Mouse (Mus musculus): ENCODE measurements around the gene 4931422A03Rik.
"Not testable (repeated sequence)": the region's sequence is repeated elsewhere in the genome, so short reads cannot be mapped to it uniquely, and the experiment has no call there.

4931422A03Rik gene

DNA sequence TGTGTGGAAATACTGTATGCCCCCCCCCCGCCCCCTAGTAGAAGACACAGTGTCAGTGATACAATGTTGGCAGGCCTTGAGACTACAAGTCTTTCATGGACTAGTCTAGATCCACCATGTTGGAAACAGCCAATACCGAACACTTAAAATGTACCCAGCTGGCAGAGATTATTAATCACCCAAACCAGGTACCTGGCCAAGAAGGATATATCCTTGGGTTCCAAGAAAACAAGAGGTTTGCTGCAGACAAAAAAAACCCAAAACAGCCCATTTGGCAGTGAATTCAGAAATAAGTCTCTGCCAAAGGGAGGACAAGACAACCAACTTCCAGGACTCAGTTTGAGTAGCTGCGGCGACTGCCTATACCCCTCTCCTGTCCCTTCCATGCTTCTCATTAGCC lies 3.5 kb downstream of the 4931422A03Rik start:
- no peak for DNase-seq

DNA sequence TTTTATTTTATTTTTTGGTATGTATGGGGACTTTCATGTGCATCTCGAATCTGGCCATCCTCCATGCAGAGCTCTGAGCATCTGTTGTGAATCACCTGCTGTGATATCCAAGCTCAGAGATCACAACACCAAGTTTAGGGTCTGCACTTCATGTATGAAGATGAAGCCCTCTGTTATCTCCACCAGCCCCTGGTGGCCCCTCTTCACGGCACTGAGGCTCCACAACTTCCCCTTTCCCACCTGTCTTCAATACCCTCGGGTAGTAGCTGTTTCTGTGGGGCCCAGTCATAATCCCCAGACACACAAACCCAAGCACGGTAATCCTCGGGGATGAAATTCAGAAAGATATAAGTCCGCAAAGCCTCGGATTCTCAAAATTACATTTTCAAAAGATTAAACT lies 5.1 kb downstream of the 4931422A03Rik start:
- peak in 1 of 2 experiments; percentile 15 for DNase-seq

DNA sequence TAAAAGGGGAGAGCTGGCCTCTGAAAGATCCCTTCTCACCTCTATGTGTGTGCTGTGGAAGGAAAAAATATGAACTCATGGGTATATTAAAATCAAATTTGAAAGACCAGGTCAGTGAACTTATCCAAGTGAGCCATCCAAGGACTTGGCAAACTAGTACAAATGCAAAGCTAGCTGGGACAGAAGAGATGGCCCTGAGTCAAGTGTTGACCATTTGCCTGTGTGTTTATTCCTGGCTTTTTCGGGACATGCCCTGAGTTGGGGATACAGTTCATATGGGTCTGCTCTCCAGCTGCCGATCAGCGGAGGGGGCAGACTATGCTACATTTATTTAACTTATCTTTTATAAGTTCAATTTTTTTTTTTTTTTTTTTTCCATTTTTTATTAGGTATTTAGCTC lies 19.3 kb downstream of the 4931422A03Rik start:
- DNase-seq, result not testable (repeated sequence)

DNA sequence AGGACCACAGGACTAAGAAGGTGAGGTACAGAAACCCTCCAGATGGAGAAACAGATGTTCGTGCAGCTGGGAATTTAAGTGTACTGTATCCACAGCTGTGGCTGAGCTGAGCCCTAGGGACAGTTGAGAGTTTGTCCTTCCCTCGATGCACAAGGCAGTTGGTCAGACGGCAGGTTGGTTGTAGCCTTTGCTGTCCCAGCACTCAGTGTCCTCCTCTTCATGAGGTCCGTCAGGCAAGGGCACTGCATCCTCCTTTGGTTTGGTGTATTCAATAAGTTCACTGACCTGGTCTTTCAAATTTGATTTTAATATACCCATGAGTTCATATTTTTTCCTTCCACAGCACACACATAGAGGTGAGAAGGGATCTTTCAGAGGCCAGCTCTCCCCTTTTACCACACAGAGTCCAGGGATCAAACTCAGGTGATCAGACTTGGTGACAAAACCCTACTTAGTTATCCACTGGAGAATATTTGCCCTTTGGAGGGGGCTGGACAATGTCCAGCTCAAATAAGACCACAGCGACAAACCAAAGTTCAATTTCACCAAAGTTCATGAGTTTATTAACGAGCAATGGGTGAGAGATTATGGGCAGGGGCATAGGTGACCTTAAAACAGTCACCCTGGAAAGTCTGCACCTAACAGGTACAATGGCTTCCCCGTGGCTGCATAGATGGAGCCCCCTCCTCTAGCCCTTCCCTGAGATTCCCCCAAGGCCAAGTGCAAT lies 20.2 kb downstream of the 4931422A03Rik start:
- DNase-seq, result no peak

DNA sequence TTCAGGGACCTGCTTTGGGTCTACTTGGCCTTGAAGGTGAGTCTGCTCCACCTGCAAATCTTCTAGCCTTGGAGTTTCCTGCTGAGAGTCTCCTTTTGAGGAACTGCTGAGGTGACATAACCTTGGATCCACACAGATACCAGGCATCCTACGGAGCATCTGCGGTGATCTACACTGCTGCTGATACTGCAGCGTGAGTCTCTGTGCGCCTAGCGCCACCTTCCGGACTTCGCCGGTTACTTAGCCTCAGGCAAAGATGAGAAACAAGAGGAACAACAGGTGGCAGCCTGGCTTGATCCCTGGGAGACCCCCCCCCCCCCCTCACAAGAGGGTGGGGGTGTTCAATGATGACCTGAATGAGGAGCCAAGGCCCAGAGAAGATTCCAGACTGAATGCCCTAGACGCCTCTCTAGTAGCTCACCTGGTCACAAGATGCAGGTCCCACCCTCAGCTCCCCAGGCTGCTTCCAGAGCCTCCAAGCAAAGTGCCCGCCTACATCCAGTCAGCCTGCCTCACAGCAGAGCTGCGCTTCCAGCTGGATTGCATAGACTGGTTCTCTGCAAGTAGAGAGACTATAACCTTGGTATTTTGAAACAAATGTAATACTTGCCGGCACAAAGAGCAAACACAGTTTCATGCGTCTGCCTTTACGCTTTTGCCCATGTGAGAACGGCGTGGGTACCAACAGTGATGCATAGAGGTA lies 25.3 kb downstream of the 4931422A03Rik start:
- DNase-seq, result peak; percentile 76 to 77

DNA sequence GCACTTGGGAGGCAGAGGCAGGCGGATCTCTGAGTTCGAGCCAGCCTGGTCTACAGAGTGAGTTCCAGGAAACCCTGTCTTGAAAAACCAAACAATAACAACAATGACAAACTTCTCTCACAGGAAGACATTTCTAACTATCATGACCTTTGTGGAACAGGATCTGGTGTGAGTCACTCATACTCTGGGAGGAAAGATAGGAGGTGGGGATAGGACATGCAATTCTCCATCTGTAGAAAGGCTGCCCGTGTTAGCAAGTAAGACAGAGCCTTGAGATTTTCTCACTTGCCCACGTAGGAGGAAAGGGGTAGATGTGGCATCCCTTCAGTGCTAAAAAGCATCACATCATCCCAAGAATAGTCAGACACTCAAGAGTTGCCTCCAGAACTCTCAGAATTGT lies 26.3 kb downstream of the 4931422A03Rik start:
- DNase-seq, result no peak

DNA sequence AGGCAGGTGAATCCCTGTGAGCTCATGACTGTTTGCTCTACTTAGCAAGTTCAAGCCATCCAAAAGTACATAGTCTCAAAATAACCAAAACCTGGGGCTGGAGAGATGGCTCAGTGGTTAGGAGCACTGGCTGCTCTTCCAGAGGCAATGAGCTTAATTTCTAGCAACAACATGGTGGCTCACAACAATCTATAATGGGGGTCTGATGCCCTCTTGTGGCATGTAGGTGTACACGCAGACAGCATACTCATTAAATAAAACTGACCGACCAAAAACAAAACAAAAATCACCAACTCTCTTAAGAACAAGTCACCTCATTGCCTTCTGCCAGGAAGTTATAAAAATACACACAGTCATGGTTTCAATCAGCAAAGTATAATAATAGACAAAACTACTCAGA lies 27.1 kb downstream of the 4931422A03Rik start:
- peak; percentile 61 to 62 for DNase-seq

DNA sequence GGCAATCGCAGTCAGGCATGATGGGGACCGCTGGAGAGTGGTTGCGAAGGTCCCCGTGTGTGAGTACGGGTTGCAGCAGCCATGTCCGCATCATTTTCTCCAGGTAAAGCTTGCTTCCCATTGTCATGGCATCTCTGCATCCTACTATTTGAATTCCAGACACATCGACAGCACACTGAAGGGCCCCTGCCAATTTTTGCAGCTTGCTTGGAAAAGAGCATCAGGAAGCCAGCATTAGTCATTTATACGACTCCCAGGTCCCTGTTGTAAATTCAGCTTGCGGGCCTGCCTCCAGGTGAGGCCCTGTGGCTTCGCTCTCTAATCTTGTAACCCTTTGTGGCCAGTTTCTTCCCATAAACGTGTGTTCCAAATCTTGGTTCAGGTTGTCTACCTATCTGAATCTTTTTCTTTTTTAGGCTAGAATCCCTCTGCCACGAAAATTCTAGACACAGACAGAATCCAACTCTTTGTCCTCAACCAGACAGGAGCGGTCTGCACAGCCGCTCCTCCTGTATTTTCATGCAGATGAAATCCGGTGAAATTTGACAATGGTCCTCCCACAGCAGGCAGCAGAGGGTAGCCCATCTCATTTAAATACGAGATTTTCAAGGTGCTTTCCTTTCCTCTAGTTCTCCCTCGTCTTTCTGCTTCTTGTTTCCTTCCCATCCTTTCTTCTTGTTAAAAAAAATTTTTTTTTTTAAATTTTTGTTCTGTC lies 35.4 kb downstream of the 4931422A03Rik start:
- DNase-seq, result no peak

DNA sequence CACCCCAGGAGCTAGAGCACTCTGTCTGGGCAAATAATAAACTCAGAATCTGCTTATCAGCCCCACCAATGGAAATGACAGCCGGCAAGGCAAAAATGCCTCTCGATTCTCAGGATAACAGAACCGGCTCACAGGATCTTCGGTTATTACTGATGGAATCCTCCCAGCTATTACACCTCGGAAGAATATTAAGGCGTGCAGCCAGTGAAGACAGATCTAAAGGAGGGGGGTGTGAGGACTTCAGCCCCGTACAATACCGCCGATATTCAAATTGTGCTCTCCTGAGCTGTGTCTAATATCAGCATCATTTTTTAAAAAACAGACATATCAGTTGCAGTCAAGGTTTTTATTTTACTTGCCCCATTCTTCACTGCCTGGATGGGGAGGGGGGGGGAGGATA lies 36.0 kb downstream of the 4931422A03Rik start:
- no peak for DNase-seq

DNA sequence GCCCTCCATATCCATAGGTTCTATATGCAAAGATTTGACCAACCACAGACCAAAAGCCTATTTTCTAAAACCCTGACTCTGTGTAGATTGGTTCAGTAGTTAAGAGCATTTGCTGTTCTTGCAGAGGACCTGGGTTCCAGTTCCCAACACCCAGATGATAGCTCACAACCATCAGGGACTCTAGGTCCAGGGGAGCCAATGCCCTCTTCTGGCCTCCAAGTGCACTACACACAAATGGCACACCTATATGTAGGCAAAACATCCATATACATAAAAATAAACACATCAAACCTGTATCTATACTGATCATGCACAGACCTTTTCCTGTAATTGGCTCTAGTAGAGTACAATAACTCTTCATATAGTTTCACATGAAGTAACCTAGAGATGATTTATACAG lies 36.9 kb downstream of the 4931422A03Rik start:
- DNase-seq, result no peak

DNA sequence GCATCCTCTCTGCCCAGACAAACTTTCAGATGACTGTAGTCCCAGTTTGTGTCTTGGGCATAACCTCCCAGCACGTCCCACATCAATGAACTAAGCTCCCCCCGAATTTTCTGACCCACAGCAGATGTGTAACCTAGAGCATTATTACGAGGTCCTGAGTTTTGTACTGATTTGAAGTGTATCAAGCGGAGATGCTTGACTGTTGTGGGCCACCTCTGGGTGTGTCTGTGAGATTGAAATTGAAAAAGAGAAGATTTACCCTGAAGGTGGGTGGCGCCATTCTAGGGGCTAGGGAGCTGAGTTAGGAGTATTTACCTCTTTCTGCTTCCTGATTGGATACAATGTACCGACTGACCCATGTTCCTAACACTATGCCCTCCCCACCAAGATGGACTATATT lies 38.4 kb downstream of the 4931422A03Rik start:
- no peak for DNase-seq

DNA sequence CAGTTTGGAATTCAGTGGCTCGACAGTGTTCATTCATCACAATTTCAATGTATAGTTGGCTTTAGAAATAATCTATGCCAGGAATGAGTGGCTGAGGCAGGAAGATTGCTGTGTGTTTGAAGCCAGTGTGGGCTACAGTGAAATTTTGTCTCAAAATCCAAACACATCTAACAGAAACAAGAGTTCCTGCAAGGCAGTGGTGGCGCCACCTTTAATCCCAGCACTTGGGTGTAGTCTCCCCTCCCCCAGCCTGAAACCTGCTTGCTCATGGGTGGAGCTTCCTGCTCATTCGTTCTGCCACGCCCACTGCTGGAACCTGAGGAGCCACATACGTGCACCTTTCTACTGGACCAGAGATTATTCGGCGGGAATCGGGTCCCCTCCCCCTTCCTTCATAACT lies 40.6 kb downstream of the 4931422A03Rik start:
- DNase-seq, result not testable (repeated sequence)

DNA sequence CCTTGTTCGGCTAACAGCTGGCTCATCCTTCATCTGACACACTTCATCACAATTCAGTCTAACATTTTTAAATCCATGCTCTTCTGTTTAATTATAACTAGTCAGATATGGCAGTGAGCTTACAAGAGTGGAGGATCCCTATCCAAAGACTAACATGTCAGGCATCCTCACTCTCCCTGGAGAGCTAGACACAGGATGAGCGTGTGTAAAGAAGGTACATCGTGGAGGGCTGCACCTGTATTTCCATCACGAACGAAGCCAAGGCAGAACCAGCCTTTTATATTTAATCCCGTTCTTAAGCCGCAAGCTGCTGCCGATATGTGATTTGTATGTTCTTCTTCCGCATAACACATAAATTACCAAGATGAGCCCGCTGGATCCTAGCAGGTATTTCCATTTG lies 45.0 kb downstream of the 4931422A03Rik start:
- no peak for DNase-seq

DNA sequence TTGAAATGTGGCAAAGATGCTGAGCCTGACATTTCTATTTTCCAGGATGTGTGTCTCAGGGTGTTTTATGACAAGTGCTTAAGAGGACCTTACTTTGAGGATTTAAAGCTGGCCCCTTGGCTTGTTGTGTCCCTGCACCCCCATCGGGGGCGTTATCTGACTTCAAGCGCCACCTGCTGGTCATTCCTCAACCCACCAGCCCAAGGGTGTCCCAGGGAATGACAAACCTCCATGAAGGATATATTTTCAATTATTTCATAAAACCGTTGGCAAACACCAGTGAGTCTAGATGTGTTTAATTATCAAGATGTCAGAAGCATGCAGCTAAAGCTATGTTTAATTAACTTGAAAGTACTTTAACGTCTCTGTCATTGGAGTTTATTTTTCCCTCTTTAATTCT lies 45.9 kb downstream of the 4931422A03Rik start:
- peak; percentile 89 to 90 for DNase-seq

DNA sequence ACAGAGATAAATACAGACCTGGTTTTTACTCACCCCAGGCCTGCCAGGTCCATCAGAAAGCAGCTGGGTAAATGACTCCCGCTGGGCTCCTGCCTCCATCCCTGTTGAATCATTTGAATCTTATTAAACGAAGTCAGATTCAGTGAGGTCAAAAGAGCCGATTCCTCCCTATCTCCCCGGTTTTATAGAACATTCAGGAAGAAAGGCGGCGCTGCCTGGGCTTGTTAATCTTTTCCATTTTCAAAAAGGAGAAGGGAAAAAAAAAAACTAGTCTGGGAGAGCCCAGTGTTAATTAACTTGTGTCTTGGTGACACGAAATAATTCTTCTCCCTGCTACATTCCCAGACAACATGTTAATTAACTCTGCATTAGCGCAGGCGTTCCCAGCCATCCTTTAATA lies 50.4 kb downstream of the 4931422A03Rik start:
- no peak for DNase-seq

DNA sequence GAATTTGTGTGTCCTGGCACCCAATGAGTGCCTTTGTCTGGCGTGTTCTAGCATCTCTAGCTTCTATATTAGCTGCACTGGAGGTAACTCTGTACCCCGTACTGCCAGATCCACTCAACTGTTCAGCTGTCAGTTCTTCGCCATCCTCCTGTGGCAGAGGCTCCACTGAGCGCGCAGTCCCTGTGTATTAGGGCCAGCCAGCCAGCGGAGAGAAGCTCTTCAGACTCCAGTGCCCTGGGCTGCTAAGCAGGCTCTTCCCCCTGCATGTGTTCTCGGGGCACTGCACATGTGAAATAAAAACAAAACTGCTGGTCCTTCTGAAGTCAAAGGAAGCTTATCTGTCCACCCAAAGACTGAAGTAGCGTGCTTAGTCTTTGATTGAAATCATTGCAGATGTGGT lies 50.9 kb downstream of the 4931422A03Rik start:
- no peak for DNase-seq

DNA sequence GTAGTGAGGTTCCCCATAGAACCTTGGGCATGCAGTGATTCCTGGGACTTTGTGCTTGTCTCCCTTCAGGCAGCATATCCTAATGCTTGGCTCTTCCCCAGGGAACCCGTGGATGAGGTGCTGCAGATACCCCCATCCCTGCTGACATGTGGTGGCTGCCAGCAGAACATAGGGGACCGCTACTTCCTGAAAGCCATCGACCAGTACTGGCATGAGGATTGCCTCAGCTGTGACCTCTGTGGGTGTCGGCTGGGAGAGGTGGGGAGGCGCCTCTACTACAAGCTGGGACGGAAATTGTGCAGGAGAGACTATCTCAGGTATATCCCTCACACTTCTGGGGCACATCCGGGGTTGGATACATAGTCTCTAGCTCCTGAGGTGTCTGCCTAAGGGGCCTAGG lies 52.3 kb downstream of the 4931422A03Rik start:
- DNase-seq, result no peak

DNA sequence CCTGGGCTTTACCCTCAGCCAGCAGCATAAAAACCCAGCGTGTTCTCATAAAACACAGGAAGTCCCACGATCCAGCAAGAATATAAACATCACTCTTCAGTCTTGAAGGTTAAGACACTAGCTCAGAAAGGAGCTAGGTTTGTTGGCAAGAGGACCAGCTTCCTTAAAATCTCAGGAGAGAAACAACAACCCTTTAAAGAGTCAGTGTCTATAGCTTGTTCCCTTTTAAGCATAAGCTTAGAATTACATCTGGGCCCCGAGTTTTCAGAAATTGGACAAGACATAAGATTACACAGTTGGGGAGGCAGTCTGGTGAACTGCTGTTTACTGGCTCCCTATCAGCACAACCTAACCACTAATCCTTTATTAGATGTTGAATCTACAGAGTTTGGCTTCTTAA lies 56.3 kb downstream of the 4931422A03Rik start:
- DNase-seq, result no peak

DNA sequence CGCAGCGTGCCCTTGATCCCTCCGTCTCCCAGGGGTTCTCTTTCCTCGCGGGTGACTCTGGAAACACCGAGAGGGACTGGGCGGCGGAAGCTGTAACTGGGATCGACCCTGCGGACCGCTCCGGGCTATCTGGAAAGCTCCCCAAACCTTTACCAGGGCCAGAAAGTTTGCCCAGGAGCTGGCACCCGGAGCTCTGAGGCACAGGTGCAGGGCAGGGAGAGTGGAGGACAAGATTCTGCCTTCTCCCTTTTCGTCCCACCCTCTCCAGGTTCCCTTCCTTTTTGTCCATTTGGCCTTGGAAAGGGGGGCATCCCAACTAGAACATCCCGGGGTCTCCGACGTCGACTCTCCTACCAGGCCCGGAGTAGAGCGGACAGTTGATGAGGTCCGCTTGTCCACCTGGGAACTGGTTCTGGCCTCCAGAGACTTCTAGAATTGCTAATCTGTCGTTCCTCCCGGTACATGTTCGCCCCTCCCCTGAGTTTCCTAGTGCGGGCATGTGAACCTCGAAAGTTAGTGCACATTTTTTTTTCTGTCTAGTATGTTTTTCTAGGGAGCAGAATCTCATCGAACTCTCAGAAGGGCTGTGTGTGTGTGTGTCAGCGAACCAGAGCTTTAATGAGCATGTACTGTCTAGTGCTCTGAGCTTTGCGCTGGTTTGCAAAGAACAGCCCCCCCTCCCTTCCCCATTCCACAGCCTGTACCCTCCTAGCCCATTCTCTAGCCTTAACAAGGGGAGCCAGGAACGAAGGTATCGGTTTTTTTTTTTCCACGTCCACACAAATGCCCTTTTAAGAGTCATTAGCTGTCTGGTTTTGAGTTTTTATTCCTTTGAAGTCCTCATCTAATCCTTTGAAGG lies 57.1 kb downstream of the 4931422A03Rik start:
- DNase-seq, result peak in 1 of 2 experiments; percentile 31

DNA sequence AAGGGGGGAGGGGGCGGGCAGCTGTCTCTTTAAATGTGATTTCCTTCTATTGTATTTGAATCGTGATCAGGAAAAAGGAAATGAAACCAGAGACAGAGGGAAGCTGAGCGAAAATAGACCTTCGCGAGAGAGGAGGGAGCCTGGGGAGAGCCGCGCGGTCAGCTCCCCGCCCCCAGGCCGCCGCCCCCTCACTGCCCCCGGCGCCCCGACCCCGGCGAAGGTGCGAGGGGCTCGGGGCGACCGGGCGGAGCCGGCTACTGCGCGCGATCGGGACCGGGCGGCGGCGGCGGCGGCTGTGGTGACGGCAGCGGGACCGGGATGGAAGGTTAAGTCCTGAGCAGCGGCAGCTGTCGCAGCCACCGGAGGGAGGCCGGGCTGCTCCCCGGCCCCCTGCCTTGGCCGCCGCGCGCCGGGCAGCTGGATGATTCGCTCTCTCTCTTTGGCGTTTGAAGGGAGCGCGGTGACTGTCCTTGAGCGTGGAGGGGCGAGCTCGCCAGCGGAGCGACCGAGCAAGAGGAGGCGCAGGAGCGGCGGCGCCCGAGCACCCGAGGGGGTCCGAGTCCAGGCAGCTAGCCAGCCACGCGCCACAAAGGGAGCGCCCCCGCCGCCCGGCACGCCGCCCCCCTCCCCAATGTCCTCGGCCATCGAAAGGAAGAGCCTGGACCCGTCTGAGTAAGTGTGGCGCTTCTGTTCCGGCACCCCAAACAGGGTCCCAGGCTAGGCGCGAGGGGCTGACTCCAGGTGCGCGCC lies 57.9 kb downstream of the 4931422A03Rik start:
- peak; percentile 66 to 73 for DNase-seq

DNA sequence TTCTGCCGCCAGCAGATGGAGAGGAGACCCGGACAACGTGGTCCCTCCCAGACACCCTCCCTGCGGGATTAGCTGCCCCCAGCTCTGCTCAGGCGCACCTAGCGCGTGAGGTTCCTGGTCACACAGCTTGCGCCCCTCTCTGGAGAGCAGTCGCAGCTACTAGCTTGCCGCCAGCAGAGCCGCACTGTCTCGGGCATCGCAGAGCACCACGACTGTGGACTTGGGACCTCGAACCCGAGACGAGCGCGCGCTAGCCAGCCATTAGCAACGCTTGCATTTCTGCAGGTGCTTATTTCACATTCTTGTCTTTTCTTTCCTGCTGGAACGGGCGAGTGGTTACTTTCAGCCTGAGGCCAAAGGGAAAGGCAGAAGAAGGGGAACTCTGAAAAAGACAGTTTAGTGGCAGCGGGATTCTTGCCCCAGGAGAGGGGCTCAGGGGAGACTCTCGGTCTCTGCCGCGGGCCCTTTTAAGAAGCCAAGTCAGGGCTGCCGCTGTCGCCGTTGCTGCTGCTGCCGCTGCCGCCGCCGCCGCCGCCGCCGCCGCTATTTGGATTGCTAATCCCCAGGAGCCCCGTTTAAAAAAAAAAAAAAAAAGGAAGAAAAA lies 58.6 kb downstream of the 4931422A03Rik start:
- peak; percentile 71 to 73 for DNase-seq

Data from B cell, adult 2 months (primary cell).